Mouse (Mus musculus) olfactory bulb, adult 2 months (tissue): ENCODE measurements around the gene Adam17.

Experiments used
- CTCF ChIP-seq: fragments of 200-500 bp; IDR thresholded peaks from 2 replicates; pipeline ENCODE4 v1.5.1; 2012; ENCODE audit warnings: low read depth, mild to moderate bottlenecking, low read length, moderate library complexity; ENCODE audit not compliant: insufficient read depth
- POLR2A ChIP-seq: fragments of 200-500 bp; IDR thresholded peaks from 2 replicates; pipeline ENCODE4 v1.6.1; 2012; ENCODE audit warnings: mild to moderate bottlenecking, low read depth, low read length, moderate library complexity; ENCODE audit not compliant: insufficient read depth

DNA sequence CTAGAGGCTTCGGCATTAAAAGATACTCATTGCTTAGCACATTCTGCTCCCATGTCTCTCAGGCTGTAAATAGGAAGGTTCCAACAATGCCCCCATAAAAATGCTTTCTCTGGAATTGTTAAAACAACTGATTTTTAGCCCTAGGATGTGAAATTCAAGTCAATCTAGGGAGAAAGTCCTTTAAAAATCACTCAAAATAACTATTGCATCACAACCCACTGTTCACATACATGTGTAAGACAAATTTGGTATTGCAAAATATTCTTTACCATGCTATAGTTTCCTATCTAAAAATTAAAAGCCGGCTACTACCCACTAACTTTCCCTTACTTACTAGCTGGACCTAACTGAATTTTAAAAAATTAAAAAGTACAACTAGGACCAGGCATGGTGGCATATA lies 12.8 kb upstream of the Adam17 start:
- TF ChIP-seq CTCF: no peak
- no peak for TF ChIP-seq POLR2A
